Comparison of ENCODE assay signal across 8 mouse cellular contexts in genomic region chrX:159963273-159963672, GRCm38 (mm10). TPM values are rescaled to one million over a fixed set of nuclear protein-coding genes. Genes with fewer than 3 reads are reported as not detected.
A peak's percentile ranks its signal among the peaks of the same experiment; 100 is the strongest.
DNase-seq lines count a peak whose midpoint lies in the region; ATAC-seq lines count a peak whose summit lies in the region.

No protein-coding gene starts in this region.

- peak; percentile 66 for DNase-seq in gastrocnemius, adult 18-20 months (ENCODE audit: low spot score)
- DNase-seq in gastrocnemius, postnatal 25 days = no peak
- DNase-seq in T-cell, adult 2 months (ENCODE audit: low spot score) = peak; percentile 22
- DNase-seq in layer of hippocampus, adult 8-10 months (ENCODE audit: low spot score in 2 of 2) = peak; percentile 32 to 52
- DNase-seq in right cerebral cortex, postnatal 36 days (ENCODE audit: low spot score in 2 of 2) = peak; percentile 18 to 24

- ATAC-seq in common myeloid progenitor, adult 5-6 weeks (replicated peaks; ENCODE audit: low read depth, poor library complexity, severe bottlenecking) = peak; percentile 71
- peak; percentile 39 to 65; a peak in 3 of 4 replicates for ATAC-seq in hematopoietic stem cell, adult 5-6 weeks (replicated peaks in 1 of 2; ENCODE audit: insufficient read depth in 1 of 2, low FRiP score in 2 of 2, low TSS enrichment in 1 of 2, low read depth in 1 of 2, poor library complexity in 2 of 2, severe bottlenecking in 2 of 2)
- ATAC-seq in megakaryocyte, adult 5-6 weeks (ENCODE audit: poor library complexity, severe bottlenecking) = peak; percentile 77

RNA-seq across cellular contexts. Expression of gene Map3k15, which starts 25.0 kb away (rescaled TPM):
- total RNA-seq in gastrocnemius, adult 18-20 months (2021) = under 1 TPM; 0.21 to 0.24 TPM
- total RNA-seq in gastrocnemius, postnatal 25 days (2021) = under 1 TPM; 0.20 to 0.24 TPM
- 0.63 and 1.1 TPM in 2 replicates for total RNA-seq in common myeloid progenitor, adult 5-6 weeks (2017)
- total RNA-seq in hematopoietic stem cell, adult 5-6 weeks (2017) = 1.0 and 1.4 TPM in 2 replicates
- 1 to 10 TPM; 1.2 to 2.5 (median 1.5) TPM for total RNA-seq in layer of hippocampus, adult 8-10 months (2022)
- 9.3 and 9.9 TPM in 2 replicates for total RNA-seq in megakaryocyte, adult 5-6 weeks (2015)
- total RNA-seq in megakaryocyte, adult 5-6 weeks (2017) = 10.4 and 11.2 TPM in 2 replicates
